Mouse (Mus musculus) T-helper 17 cell (primary cell): ENCODE data around the gene Cfap69.

ENCODE experiments used
- in situ Hi-C, 2 experiments: fragments of 300-600 bp; cut with MboI, MseI; formaldehyde crosslinking; loops; 1 replicate in 1 of 2; 2 replicates in 1 of 2; pipeline ENCODE4 v1.15.1; 2025; ENCODE audit warnings: high pct_unique_total_duplicates in 2 of 2

The Cfap69 gene

DNA sequence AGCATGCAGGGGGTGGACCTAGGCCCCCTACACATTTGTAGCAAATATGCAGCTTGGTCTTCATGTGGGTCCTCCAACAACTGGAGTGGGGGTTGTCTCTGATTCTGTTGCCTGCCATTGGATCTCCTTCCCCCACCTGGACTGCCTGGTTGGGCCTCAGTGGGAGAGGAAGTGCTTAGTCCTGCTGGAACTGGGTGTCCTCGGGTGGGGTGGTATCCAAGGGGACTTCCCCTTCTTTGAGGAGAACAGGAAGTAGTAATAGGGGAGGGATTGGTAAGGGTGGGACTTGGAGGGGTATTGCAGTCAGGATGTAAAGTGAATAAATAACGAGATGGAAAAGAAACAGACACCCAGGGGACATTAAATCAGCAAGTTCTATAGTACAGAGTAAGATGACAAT is 5.4 kb downstream of the Cfap69 start:
- in situ Hi-C loops: no loop called here

DNA sequence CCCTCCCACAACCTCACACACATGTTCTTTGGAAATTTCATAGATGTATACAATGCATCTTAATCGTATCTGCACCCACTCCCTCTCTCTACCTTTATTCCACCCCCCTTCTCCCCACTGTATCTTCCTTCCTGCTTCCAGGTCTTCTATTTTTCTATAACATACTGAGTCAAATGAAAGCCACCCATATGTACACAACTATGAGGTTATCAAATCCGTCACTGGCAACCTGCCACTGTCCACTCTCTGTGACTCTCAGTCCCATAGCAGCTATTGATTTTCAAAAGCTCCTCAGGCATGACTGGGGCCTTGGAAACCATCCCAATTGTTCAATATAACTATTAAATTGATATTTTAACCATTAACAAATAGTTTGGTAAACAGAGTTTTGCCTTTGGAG is 6.1 kb downstream of the Cfap69 start:
- in situ Hi-C loops: no loop called here

DNA sequence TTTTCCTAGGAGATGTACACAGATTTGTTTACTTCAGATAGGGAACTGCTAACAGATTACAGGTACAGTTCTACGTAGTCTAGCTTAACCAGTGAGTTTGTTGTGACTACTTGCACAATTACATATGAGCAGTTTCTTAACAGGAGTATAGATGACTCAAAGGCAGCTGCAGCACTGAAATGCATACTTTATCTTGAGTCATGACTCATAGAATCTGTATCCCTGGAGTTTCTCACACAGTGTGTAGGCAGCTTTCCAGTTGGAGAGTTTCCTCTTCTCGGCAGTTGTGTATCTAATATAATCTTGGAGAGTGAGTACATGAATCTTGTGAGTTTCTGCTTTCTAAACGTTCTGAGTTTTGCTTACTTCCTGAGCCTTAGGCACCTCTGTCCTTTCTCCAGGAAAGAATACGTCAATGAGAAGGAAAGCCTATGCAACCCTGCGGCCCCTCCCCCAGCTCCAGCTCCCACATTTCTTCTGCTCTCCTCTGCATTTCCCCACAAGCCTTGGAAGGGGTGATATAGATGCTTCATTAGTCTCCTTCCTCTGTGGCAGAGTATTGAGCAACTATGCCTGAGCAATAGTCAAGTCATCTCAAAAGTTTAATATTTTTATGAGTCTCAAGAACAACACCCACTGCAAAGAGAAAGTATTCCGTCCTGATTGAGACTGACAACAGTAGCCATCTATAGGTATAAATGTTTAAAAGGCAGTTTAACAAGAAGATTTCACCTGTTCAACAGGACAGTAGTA is 15.0 kb downstream of the Cfap69 start:
- in situ Hi-C loops: no loop called here

DNA sequence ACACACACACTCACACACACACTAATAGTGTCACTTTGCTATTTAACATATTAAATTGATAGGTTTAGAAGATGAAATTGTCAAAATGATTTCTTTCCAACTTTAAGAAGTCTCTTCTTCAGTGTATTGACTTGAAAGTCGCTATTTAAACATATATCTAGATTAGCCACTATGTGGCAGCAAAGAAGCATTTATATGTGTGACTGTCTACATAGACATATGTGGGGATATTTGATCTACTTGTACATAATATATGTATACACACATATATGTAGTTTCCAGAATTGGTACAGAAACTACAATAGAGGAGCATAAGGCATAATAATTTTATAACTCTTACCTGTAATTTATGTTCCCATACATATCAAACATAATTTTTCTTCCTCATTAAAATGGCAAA is 17.9 kb downstream of the Cfap69 start:
- in situ Hi-C loops: no loop called here

DNA sequence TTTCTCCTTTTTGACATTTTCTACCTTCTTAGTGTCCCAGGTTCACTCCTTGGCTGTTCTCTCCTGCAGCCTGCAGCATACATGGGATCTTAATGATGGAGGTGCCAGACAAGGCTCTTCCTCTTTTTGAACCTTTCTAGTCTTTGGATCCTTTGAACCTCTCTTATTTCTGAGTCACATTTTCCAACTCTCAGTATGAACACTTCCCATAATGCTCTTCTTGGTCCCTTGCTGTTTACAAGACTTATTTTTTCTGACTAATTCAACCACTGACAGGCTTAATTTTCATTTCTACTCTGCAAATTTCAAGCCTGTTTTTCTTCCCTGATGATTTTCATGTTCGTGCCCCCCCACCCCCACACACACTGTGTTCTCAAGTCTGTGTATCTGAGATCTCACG is 25.5 kb downstream of the Cfap69 start:
- in situ Hi-C loops: no loop called here

DNA sequence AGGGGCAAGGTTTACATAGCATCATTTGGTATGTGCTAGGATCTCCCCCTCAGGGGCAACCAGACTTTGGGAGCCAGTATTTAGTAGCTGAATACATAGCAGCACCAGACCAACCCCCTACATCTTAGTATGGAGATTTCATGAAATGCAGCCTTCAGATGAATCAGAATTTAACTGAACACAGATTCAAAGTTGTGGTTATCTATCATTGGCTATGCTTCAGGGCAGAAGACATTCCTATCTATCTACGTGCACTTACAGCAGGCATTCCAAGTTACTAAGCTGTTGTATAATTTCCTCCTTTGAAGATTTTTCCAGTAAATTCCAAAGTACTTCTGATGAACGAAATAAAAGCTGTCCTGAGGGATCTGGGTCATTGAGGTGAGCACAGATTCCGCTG is 38.5 kb downstream of the Cfap69 start:
- in situ Hi-C loops: no loop called here

DNA sequence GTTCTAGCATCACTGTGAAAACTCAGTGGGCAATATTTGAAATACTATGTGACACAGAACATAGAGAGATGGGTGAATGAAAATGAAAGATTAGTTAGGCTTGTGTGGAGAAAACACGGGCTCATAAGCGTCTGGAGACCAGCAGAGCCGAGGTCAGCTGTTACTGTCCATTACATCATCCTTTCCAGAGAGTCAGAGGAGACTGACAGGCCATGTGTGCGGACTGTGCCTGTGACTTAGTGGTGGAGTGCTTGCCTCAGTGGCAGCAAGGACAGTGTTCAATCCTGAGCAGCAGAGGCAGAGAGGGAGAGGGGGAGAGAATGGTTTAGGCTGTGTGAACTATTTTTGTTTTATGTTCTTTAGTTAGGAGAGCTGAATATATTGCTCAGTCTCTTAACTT is 45.7 kb downstream of the Cfap69 start:
- in situ Hi-C loops: no loop called here

DNA sequence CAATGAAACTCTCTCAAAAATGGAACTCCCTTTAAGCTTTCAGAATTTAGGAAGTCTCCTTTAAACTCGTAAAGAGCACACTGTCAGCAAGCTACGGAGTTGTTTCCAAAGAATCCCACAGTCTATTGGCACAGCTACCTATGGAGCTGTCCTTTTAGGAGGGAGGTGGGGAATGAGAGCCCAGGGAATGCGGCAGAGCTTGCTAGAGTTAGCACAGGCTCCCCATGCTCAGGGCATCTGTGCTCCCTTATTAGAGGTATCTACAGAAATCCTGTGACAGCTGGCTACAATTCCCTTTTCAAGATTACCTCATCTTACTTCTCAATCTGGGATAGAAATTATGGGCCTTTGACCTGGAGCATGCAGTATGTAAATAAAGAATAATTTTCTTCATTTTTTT is 53.5 kb downstream of the Cfap69 start:
- in situ Hi-C loops: no loop called here

DNA sequence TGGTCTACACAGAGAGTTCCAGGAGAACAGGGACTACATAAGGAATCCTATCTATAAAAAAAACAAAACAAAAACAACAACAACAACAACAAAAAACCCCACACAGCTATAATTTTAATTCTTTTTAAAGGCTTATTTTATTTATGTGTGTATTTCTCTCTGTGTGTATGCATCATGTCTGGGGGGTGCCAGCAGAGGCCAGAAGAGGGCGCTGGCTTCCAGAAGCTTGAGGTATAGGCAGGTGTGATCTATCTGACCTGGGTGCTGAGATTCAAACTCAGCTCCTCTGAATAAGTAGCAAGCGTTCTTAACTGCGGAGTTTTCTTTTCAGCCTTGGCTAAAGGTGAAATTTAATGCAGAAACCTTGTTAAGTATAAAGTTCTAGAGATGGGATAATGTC is 76.4 kb downstream of the Cfap69 start:
- in situ Hi-C loops: no loop called here

DNA sequence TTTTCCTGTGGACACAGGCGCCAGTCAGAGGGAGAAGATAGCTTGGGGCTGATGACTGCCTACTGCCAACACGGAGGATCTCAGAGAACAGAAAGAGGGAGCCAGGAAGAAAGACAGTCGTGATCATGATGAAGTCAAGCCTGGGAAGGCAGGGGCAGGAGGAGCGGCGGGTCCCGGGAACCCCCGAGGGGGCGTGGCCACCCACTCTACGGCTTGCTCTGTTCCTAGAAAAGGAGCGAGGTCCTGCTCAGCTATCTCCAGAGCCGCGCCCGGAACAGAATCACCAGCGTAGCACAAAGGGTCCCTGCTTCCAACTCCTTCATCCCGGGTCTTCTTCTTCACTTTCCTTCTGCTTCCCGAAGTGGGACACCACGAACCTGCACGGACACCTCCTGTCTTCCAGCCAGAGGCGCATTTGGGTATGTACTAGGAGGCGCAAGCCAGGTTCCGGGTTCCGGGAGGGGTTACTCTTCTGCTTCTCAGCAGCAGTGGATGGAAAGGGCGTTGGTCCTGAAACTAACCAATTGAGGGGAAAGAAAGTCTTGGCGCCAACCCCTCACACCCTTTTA is 90.2 kb downstream of the Cfap69 start, which contains the start of gene Gm8773:
Gm8773 (plus strand) TSS at position 51 of the 569 bp plus-strand sequence.
- in situ Hi-C loops: no loop called here

DNA sequence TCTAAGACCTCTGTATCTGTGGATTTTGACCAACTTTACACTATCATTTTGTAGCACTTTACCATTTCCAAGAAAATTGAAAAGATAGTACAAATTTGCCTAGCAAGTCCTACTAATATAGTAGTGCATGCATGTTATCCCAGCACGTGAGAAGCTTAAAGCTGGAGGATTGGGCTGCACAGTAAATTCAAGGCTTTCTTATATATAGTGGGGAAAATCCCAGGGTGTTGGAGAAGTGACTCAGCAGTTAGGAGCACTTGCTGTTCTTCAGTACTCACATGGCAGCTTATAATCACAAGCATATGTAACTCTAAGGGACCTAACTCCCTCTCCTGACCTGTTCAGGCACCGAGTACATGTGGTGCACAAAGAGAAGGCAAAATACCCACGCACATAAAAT is 101.6 kb downstream of the Cfap69 start:
- in situ Hi-C loops: no loop called here

DNA sequence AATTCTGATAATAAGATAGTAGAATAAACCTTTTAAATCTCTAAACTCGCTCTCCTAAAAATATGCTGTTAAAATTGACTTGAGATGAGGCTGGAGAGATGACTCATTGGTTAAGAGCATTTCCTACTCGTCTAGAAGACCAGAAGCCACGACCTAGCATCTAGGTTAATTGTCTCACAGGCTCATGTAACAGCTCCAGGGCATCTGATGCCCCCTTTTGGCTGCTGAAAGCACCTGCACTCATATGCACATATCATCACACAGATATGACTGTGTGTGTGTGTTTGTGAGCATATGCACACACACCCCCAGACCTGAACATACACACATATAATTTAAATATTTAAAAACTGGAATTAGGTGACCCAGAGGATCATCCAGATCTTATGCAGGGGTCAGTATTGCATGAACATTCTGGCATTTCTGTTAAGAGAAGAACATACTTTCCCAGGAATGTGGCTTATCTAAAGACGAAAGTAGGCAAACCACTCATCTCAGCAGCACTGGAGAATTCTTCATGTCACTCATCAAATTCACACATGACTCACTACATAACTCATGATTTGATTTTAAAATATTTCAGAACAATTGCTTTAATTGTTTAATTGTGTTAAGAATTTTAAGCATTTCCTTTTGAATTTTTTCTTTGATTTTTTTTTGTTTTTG is 102.9 kb downstream of the Cfap69 start:
- in situ Hi-C loops: no loop called here

DNA sequence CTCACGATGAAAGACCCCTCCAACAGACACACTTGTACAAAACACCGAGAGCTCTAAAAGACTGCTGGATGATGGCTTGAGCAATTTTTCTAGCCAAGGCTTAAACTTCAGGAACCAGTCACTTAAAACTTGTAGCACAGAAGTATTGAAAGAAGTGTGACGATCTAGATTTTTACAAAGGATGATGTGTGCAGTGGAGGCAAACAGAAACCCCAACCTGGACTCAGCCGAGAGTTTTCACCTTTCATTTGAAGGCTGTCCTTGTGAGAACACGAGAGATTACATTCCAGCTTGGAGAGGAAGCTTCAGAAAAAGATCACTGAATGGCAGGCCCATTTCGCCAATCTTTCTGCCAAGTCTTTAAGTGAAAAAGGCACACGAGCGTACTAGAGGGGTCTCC is 104.2 kb downstream of the Cfap69 start:
- in situ Hi-C loops: no loop called here

DNA sequence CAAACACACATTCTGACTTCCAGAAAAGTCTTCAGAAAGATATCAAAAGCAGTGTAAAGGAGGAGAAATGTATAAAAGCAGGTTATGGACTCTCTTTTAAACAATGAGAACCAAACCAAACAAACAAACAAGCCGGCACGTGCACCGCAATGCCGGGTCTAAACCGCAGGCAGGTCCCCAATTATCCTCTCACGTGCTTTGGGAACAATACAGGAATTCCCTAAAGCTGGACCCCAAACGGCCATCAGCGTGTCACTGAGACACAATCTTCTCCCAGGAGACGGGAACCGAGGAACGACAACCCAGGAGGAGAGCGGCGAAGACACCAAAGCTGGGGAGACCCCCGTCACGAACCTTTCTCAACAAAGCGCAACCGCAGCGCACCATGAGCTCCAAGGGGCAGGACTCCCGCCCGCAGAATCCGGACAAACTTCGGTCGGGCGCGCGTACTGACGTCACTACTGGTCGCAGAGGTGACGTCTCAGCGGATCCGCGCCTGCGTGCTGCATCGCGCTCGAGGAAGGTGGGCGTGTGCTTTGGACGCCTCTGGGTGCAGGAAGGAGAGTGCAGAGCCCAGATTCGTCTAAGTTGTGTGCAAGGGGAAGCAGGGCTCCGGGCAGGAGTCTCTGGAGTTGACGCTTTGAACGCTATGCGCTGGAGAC is 104.8 kb downstream of the Cfap69 start, which contains the start of gene Gtpbp10:
Gtpbp10 (minus strand) TSS at position 460 of the 662 bp plus-strand sequence.
- in situ Hi-C loops: no loop called here

DNA sequence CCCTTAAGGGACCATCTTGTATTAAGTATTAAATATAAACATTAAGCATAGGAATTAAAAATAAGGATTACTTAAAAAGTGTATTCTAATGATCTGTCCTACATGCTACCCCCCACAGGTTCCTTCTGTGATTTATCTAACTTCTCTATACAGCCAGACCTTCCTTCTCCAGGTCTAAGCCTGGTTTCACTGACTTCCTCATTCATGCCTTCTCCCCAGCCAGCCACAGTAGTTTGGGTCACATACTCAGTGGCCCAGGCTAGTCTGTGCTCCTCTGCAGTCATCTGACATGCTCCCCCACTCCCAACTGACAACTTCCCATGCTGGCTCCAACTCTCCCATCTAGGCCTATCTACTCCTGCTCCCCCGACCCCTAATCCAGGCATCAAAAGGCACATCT is 112.9 kb downstream of the Cfap69 start:
- in situ Hi-C loops: no loop called here

DNA sequence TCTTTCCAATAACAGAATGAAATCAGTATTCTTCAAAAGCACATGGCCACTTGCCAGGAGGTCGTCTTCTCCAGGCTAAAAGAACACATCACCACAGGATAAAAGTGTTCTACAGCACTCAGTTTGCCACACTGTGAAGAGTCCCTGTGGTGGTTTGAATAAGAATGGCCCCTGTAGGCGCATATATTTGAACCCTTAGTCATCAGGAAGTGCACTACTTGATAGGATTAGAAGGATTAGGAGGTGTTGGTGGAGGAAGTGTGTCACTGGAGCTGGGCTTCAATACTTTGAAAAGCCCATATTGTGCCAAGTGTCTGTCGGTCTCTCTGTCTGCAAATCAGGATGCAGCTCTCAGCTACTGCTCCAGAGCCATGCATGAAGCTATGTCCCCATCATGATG is 123.7 kb downstream of the Cfap69 start:
- in situ Hi-C loops: loop anchor here in 1 of 2 experiments (5.0 kb wide), 1 partner anchor 102 kb away; no protein-coding TSS in a partner anchor

DNA sequence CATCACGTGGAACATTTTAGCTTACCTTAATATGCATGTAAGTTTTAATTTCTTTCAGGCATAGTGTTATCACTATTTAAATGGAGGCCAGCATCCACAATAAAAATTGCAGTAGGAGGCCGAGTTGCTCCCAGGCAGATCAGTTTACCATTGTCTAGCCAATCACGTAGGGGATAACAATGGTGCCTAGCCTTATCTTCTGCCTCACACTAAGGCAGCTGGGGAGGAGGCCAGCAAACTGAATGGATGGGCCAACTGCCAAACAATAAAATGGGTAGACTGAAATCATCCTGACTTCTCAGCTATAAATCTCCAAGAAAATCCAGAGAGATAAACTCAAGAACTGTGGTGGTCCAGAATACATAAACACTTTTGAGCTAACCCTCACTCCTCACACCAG is 124.3 kb downstream of the Cfap69 start:
- in situ Hi-C loops: loop anchor here in 1 of 2 experiments (5.0 kb wide), 1 partner anchor 103 kb away; no protein-coding TSS in a partner anchor

DNA sequence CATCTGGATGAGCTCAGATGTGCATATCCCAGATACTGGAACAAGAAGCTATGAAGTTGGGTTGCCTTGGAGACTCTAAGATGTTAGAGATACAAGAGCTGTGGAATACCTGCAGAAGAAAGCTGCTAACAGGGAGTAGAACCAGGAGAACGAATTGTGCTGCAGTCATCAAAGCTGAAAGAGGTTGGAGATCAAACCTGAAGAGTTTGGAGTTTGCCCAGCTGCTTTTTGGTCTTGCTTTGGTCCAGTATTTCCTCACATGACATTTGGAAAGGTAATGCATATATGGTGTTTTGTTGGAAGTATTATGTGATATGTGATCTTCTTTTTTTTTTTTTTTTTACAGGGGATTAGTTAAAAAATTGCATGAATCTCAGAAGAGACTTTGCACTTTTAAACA is 127.9 kb downstream of the Cfap69 start:
- in situ Hi-C loops: no loop called here

DNA sequence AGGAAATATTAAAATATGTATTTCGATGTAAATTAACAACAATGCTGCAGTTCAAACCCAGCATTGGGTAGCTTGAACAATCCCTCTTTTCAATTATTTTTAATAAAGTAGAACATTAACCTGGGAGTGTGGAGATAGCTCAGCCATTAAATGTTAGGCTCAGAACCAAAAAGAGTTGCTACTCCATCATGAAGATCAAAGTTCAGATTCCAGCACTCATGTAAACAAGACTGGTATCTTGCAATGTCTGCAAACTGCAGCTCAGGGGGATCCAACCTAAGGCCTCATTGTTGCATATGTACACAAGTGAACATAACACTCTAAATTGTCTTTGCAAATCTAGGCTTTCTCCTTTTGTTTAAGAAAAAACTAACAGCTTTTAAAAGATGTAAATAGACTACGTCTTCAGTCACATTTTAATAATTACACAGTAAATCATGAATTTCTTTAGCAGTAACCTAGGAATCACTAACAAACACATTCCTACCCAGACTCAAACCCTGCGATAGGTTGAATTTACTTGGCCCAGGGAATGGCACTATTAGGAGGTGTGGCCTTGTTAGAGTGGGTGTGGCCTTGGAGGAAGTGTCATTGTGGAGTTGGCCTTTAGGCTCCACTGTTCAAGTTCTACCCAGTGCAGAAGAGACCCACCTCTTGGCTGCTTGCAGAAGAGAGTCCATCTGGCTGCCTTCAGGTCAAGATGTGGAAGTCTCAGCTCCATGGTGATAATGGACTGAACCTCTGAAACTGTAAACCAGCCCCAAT is 130.2 kb downstream of the Cfap69 start:
- in situ Hi-C loops: no loop called here
